Mouse (Mus musculus) erythroblast, embryonic 14.5 days (primary cell): ENCODE data around the gene Rin3. TPM values are rescaled to one million over a fixed set of nuclear protein-coding genes. Genes with fewer than 3 reads are reported as not detected.

Experiments used
- H3K27me3 ChIP-seq: 2 replicates; pipeline ENCODE4 v1.6.1; 2012; ENCODE audit warnings: inconsistent platforms; ENCODE audit not compliant: control insufficient read depth
- H3K36me3 ChIP-seq: 2 replicates; pipeline ENCODE4 v1.6.1; 2012; ENCODE audit warnings: mild to moderate bottlenecking, inconsistent platforms; ENCODE audit not compliant: control insufficient read depth
- H3K4me1 ChIP-seq: 2 replicates; pipeline ENCODE4 v1.6.1; 2012; ENCODE audit warnings: inconsistent platforms; ENCODE audit not compliant: control insufficient read depth
- H3K4me3 ChIP-seq: replicated peaks from 2 replicates; pipeline ENCODE3; 2012; ENCODE audit warnings: moderate library complexity, mild to moderate bottlenecking, inconsistent platforms
- H3K9me3 ChIP-seq: 2 replicates; pipeline ENCODE4 v1.6.1; 2012; ENCODE audit warnings: low read length, inconsistent platforms, mixed read lengths; ENCODE audit not compliant: control insufficient read depth
- GATA1 ChIP-seq: IDR thresholded peaks from 2 replicates; pipeline ENCODE4 v1.6.1; 2012; ENCODE audit warnings: low read length, inconsistent platforms, mixed read lengths
- TAL1 ChIP-seq: IDR thresholded peaks from 3 replicates; pipeline ENCODE4 v1.6.1; 2012; ENCODE audit warnings: low read length, inconsistent platforms, mixed read lengths
- polyA plus RNA-seq: library from polyadenylated mRNA; stranded (reverse); fragments of >175 nt; gene quantifications from 2 replicates; pipeline ENCODE4 v1.2.3, GENCODE M21; 2012

Gene Rin3
- polyA plus RNA-seq, 1 experiment = 0.44 TPM

DNA sequence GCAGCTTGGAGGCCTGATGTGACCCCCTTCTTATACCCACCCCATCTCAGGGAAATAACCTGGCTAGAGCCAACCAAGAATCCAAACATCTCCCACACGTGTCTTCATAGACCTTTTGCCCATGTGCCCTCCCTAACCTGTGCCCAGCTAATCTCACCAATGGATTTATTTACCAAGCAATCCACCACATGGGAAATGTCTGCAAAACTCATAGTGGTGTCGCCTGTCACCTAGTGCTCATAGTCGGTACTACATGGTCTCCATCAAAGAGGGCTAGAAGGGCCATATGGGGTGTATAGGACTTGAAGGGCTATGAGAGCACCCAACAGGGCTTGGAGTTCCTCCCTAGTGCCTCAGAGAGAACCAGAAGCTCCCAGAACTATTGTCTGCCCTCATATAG lies 102.0 kb downstream of the Rin3 start:
- peaks cover 2% of the 10 kb centered on the region; the same call in 1 of the 2 replicates for H3K4me1 ChIP-seq
- no peak overlapping the region for H3K4me3 ChIP-seq
- H3K9me3 ChIP-seq = no peaks in the 10 kb centered on the region
- TF ChIP-seq TAL1 = no peak
- TF ChIP-seq GATA1 = no peak
- peaks cover 11% of the 10 kb centered on the region; the same call in 1 of the 2 replicates for H3K36me3 ChIP-seq
- no peaks in the 10 kb centered on the region for H3K27me3 ChIP-seq

DNA sequence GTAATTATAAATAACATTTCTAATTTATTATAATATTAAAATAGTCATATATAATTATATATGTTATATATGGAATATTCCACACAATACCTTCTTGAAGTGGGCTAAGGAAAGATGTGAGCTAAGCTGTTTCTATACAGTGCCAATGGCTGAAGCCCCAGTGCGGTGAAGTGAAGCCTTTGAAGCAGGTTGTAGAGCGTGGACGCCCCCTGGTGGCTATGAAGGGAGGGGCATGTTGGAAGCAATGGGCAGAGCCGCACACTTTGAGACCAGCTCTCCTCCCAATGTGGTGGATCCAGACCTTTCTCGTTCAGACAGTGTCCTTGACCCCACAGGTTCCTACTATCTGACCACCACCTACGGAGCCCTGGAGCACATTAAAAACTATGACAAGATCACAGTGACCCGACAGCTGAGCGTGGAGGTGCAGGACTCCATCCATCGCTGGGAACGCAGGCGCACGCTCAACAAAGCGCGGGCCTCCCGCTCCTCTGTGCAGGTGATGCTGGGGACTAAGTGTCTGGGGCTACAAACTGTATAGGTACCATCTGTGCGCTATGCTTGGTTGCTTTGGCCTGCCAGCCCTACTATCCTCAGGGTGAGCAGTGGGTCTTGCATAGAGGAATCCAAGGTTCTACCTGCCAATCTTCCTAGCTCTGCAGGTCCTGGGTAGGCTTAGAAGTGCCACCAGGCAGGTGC lies 104.5 kb downstream of the Rin3 start:
- peaks cover 3% of the 10 kb centered on the region for H3K4me1 ChIP-seq
- H3K4me3 ChIP-seq = no peak overlapping the region
- no peaks in the 10 kb centered on the region for H3K27me3 ChIP-seq
- H3K36me3 ChIP-seq = peaks cover 21% of the 10 kb centered on the region
- no peak for TF ChIP-seq TAL1
- TF ChIP-seq GATA1 = no peak
- H3K9me3 ChIP-seq = no peaks in the 10 kb centered on the region

DNA sequence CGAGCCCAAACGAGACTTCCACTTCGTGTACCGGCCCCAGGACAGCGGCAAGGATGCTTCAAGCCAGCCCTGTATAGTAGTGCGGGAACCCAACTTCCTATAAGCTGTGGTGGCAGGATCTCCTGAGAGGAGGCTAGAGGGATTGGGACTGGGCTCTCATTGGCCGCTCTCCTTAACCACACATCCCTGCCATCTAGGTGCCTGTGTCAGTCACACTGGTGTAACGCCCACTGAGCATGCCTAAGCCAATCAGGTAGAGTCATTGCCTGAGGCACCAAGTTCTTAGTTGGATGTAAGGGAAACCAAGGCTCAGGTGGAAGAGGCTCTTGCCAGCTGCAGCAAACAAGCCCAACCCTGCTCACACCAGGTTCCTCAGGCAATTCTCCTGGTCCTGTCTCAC lies 107.2 kb downstream of the Rin3 start:
- Histone ChIP-seq H3K27me3 (no peaks in the 10 kb centered on the region), H3K36me3 (peaks cover 35% of the 10 kb centered on the region), H3K4me3 (no peak overlapping the region), H3K4me1 (peaks cover 17% of the 10 kb centered on the region), H3K9me3 (no peaks in the 10 kb centered on the region)
- TF ChIP-seq GATA1 (no peak), TAL1 (no peak)

DNA sequence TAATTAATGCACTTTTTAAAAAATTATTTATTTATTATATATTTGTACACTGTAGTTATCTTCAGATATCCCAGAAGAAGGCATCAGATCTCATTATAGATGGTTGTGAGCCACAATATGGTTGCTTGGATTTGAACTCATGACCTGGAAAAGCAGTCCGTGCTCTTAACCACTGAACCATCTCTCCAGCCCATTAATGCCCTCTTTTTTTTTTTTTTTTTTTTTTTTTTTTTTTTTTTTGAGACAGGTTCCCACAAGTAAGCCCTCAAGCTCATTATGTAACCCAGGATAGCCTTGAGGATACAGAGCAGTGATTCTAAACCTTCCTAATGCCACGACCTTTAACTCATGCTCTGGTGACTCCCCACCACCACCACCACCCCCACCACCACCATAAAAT lies 108.3 kb downstream of the Rin3 start:
- TF ChIP-seq TAL1 (no peak; the same call in 2 of the 3 replicates), GATA1 (no peak)
- peaks cover 45% of the 10 kb centered on the region for H3K36me3 ChIP-seq

DNA sequence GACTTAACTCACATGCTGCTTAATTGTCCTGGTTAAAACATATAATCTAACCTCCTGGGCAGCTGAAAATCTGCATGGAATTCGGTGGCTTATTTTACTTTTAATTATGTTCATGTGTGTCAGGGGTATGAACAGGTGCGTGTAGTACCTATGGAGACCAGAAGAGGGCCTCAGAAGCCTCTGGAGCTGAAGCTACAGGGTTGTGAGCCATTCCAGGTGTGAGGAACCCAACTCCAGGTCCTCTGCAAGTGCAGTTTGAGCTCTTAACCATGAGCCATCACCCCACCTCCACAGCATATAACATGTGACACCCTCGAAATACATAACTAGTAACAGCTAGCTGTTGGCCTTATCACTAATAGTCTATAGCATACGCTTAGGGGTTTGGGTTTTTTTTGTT lies 109.1 kb downstream of the Rin3 start:
- Histone ChIP-seq H3K36me3 (peaks cover 50% of the 10 kb centered on the region), H3K4me1 (peaks cover 19% of the 10 kb centered on the region), H3K9me3 (no peaks in the 10 kb centered on the region), H3K4me3 (no peak overlapping the region), H3K27me3 (no peaks in the 10 kb centered on the region)
- TF ChIP-seq GATA1 (no peak), TAL1 (no peak)

More for the DNA sequence above, 108.3 kb downstream of the Rin3 start:
- no peaks in the 10 kb centered on the region for H3K9me3 ChIP-seq
- H3K27me3 ChIP-seq = no peaks in the 10 kb centered on the region
- peaks cover 19% of the 10 kb centered on the region for H3K4me1 ChIP-seq
- H3K4me3 ChIP-seq = no peak overlapping the region

DNA sequence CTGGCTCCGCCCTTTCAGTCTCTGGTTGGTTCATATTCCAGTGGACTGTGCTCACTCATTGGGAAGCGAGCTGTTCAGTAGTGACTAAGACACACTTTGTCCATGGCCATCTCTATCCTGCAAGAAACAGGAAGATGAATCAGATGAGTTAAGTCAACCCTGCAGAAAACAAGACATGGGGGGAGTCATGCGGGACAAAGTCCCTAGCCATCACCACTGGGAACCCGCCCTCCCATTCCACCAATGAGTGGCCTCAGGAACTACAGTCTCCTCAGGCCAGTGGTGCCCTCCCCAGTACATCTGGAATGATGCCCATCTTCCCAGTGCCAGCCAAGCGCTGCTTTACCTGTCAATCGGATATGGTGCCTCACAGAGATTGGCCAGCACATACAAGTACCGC lies 111.6 kb downstream of the Rin3 start:
- no peak overlapping the region for H3K4me3 ChIP-seq
- no peaks in the 10 kb centered on the region for H3K27me3 ChIP-seq
- H3K9me3 ChIP-seq = no peaks in the 10 kb centered on the region
- peaks cover 70% of the 10 kb centered on the region for H3K36me3 ChIP-seq
- TF ChIP-seq GATA1 = no peak
- no peak for TF ChIP-seq TAL1
- peaks cover 17% of the 10 kb centered on the region for H3K4me1 ChIP-seq

DNA sequence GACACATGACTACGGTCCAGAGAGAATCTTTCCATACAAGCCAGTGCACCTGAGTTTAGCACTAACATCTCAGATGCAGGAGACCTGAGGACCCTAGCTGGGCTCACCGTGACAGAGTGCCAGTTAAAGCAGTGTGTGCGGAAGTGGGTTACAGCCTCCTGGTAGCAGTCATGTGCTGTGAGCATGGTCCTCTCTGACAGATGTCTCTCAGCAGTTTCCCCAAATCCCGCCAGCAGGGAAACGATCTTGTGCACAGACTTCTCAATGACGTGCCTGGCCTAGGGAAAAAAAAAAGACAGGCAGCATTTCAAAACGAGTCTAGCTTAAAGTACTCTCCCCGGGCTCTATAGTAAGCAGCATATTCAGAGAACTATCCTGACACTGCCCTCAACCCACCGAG lies 112.7 kb downstream of the Rin3 start:
- Histone ChIP-seq H3K9me3 (no peaks in the 10 kb centered on the region), H3K4me3 (no peak overlapping the region), H3K36me3 (peaks cover 69% of the 10 kb centered on the region), H3K27me3 (no peaks in the 10 kb centered on the region), H3K4me1 (peaks cover 17% of the 10 kb centered on the region)
- no peak for TF ChIP-seq TAL1
- TF ChIP-seq GATA1 = no peak

DNA sequence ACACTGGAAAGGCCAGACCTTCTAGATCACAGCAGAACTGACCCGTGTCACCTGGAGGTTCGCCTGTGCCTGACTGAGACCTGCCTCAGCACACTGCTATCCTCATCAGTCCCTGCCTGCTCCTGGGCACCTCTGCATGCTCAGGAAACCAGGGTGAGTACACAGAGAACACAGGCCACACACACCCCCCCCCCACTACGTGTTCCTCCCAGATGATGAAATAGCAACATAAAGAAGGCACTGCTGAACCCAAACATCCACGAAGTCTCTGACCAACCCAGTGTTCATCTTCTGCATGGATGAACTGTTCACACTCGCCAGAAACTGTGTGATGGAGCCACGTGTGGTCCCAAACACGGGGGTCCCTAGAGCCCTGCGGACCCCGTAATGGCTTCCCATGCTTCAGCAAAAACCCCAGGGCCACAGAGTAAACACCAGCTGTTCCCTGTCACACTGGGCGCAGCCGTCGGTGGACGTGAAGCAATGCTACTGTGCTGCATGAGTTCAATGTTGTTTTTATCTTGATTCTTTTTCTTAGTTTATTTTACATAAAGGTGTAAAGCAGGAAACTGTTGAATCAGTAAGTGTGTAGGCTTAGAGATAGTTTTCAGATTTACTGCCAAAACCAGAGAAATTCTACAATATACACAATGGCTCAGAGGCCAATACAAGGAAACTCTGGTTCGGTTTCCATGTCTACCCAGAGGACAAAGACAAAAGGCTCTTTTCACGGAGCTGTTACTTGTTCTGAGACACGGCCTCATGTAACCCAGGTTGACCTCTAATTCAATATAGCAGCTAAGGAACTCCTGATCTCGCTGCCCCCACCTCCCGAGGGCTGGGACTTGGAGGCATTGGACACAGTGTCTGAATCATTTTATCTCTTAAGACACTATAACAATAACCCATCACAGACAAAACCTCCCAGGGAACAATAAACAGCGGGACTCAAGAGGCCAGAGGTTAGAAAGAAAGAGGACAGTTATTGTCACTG lies 113.4 kb downstream of the Rin3 start:
- peaks cover 17% of the 10 kb centered on the region for H3K4me1 ChIP-seq
- no peak overlapping the region for H3K4me3 ChIP-seq
- H3K36me3 ChIP-seq = peaks cover 76% of the 10 kb centered on the region
- H3K27me3 ChIP-seq = no peaks in the 10 kb centered on the region
- no peak for TF ChIP-seq TAL1
- TF ChIP-seq GATA1 = no peak
- H3K9me3 ChIP-seq = no peaks in the 10 kb centered on the region

DNA sequence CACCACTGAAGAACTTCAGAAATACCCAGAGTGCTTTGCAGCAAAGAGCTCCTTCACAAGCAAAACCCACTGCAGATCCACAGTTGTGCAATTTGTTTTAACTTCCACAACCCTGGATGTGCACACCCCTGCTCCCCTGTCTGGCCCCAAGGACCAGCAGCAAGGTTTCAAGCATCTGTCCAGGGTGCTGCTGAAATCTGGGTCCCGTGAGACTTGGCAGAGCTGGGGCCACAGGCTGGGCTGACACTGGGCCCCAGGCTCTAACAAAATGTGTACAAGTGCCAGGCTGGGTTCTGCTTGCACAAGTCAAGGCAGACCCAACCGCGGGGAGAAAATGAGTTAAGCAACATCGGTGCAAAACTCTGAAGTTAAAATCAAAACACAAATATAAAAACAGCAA lies 115.7 kb downstream of the Rin3 start:
- TF ChIP-seq GATA1 (no peak), TAL1 (no peak)
- H3K36me3 ChIP-seq = peaks cover 84% of the 10 kb centered on the region
- peaks cover 9% of the 10 kb centered on the region for H3K4me1 ChIP-seq
- H3K27me3 ChIP-seq = no peaks in the 10 kb centered on the region
- H3K9me3 ChIP-seq = no peaks in the 10 kb centered on the region
- H3K4me3 ChIP-seq = no peak overlapping the region
